Mouse (Mus musculus) midbrain, embryonic 13.5 days (tissue): Measurements from ENCODE around the gene Gpr108. TPM values are rescaled to one million over a fixed set of nuclear protein-coding genes. Genes with fewer than 3 reads are reported as not detected.
A peak's percentile ranks its signal among the peaks of the same experiment; 100 is the strongest.
"Not testable (repeated sequence)": the region's sequence is repeated elsewhere in the genome, so short reads cannot be mapped to it uniquely, and the experiment has no call there.

ENCODE experiments used
- ATAC-seq: fragments of 200-750 bp; cut with Nextera tagmentation; 2 replicates; pipeline ENCODE4 v1.8.0; 2017; ENCODE audit warnings: mild to moderate bottlenecking, moderate TSS enrichment, moderate library complexity
- H3K27ac ChIP-seq: fragments of 300-500 bp; sonication (generic); 2 replicates; pipeline ENCODE4 v1.5.1; 2015; ENCODE audit warnings: inconsistent platforms, mild to moderate bottlenecking, moderate library complexity
- H3K27me3 ChIP-seq: fragments of 300-500 bp; sonication (generic); 2 replicates; pipeline ENCODE4 v1.6.1; 2015; ENCODE audit warnings: mild to moderate bottlenecking, inconsistent platforms
- H3K36me3 ChIP-seq: fragments of 300-500 bp; sonication (generic); 2 replicates; pipeline ENCODE4 v1.6.1; 2015; ENCODE audit warnings: mild to moderate bottlenecking, inconsistent platforms
- H3K4me1 ChIP-seq: fragments of 300-500 bp; sonication (generic); replicated peaks from 2 replicates; pipeline ENCODE4 v1.6.1; 2015; ENCODE audit warnings: inconsistent platforms
- H3K4me2 ChIP-seq: fragments of 300-500 bp; sonication (generic); replicated peaks from 2 replicates; pipeline ENCODE4 v1.6.1; 2015; ENCODE audit warnings: moderate library complexity, mild to moderate bottlenecking, inconsistent platforms
- H3K4me3 ChIP-seq: fragments of 300-500 bp; sonication (generic); replicated peaks from 2 replicates; pipeline ENCODE4 v1.5.1; 2015; ENCODE audit warnings: mild to moderate bottlenecking, inconsistent platforms
- H3K9ac ChIP-seq: fragments of 300-500 bp; sonication (generic); replicated peaks from 2 replicates; pipeline ENCODE4 v1.6.1; 2015; ENCODE audit warnings: mild to moderate bottlenecking, inconsistent platforms
- H3K9me3 ChIP-seq: fragments of 300-500 bp; sonication (generic); 2 replicates; pipeline ENCODE4 v1.6.1; 2016; ENCODE audit warnings: mild to moderate bottlenecking, inconsistent platforms
- WGBS: fragments of 180-500 bp; shearing (Covaris S2); methylation state at CpG from one replicate; pipeline ENCODE4 v1.1.7; 2015; 5-methylcytosine and 5-hydroxymethylcytosine counted together
- polyA plus RNA-seq: library from polyadenylated mRNA; unstranded; fragments of >200 nt; fragmentation: Nextera tagmentation; extraction: Ambion mirVana; gene quantifications from 2 replicates; pipeline ENCODE4 v1.2.1, GENCODE M21; 2015

The Gpr108 gene
- polyA plus RNA-seq, 1 experiment from 2014 or later, result 20.6 TPM

DNA sequence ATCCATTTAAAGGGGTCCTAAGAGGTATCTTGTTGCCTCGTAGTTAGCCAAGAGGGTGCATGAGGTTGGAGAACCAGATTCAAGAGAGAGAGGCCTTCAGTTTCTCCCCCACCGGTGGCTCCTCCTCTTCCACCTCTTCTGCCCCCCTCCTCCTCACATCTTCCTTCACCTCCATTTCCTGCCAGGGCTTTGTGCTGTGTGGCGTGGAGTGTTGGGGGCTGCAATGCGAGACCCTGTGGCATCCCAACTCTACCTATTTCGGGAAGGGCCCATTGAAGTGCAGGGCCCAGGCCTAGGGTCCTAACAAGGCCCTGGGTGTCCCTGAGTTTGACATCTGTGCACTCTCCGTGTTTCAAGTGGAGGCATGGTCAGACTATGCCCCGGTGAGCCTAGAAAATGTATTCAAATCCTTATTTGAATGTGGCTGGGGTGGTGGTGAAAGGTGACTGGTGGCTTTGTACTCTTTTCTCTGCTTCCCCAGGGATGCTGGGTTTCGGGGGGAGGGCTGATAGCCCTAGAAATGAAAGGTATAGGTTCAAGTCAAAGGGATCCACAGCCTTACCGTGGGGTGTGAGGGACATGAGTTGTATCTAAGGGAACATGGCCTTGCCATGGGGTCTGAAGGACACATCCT is 31.5 kb upstream of the Gpr108 start:
- H3K4me3 ChIP-seq, result no peak overlapping the region
- no peak for ATAC-seq
- H3K9me3 ChIP-seq, result no peaks in the 10 kb centered on the region
- H3K36me3 ChIP-seq, result no peaks in the 10 kb centered on the region
- H3K9ac ChIP-seq, result no peak overlapping the region
- H3K27me3 ChIP-seq, result peaks cover 28% of the 10 kb centered on the region
- H3K4me1 ChIP-seq, result peaks cover 23% of the 10 kb centered on the region
- 61% methylated on average over 9 of the region's 9 CpGs for WGBS
- no peak overlapping the region for H3K27ac ChIP-seq
- H3K4me2 ChIP-seq, result no peak overlapping the region

DNA sequence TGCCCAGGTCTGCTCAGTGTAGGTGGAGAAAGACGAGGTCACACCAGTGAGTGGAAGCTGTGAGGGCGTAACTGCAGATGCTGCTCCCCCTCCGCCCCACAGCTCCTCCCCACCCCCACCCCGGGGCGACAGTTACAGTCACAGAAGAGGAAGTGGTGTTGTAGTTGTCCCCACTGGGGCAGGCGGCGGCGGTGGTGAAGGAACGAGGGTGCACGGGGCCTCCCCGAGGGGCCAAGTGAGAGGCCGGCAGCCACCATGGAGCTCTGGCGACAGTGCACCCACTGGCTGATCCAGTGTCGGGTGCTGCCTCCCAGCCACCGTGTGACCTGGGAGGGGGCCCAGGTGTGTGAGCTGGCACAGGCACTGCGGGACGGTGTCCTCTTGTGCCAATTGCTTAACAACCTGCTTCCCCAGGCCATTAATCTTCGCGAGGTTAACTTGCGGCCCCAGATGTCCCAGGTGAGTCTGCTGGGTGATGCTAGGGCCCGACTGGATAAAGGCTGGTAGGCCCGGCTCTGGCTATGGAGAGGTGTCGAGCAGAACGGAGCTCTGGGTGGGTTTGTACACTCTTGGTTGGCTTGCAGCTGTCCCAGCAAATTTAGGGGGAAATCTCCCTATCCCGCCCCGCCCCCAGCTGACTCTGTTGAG is 30.8 kb upstream of the Gpr108 start, which contains the start of gene Vav1:
Vav1 (plus strand) TSS at position 158 of the 648 bp plus-strand sequence.
- Histone ChIP-seq H3K36me3 (no peaks in the 10 kb centered on the region), H3K27ac (no peak within 1 kb of the TSS), H3K9me3 (no peaks in the 10 kb centered on the region), H3K27me3 (peaks cover 35% of the 10 kb centered on the region), H3K4me2 (no peak within 1 kb of the TSS), H3K4me1 (peaks cover 24% of the 10 kb centered on the region), H3K4me3 (no peak within 1 kb of the TSS), H3K9ac (no peak within 1 kb of the TSS)
- WGBS, result 73% methylated on average over 26 of the region's 26 CpGs
- ATAC-seq, result no peak

DNA sequence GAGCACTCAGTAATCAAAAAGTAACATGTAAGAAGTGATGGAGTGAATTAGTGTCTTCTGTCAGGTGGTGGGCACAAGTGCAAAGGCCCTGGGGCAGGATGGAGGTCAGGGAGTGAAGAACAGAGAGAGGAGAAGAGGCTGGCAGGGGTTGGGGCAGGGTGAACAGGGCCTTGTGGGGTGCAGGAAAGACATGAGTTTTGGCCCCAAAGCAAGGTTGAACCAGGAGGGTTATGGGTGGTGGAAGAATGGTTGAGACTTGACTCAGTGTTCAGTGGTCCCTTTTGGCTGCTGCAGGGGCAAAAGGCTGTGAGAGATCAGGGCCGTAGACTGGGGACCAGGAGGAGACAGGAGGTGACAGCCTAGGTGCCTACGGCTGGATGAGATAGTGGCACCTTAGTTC is 30.3 kb upstream of the Gpr108 start:
- Histone ChIP-seq H3K27ac (no peak overlapping the region), H3K9ac (no peak overlapping the region), H3K9me3 (no peaks in the 10 kb centered on the region), H3K27me3 (peaks cover 40% of the 10 kb centered on the region), H3K36me3 (no peaks in the 10 kb centered on the region), H3K4me2 (no peak overlapping the region), H3K4me1 (peaks cover 24% of the 10 kb centered on the region), H3K4me3 (no peak overlapping the region)
- no peak for ATAC-seq
- WGBS, result 83% methylated on average over 2 of the region's 2 CpGs

DNA sequence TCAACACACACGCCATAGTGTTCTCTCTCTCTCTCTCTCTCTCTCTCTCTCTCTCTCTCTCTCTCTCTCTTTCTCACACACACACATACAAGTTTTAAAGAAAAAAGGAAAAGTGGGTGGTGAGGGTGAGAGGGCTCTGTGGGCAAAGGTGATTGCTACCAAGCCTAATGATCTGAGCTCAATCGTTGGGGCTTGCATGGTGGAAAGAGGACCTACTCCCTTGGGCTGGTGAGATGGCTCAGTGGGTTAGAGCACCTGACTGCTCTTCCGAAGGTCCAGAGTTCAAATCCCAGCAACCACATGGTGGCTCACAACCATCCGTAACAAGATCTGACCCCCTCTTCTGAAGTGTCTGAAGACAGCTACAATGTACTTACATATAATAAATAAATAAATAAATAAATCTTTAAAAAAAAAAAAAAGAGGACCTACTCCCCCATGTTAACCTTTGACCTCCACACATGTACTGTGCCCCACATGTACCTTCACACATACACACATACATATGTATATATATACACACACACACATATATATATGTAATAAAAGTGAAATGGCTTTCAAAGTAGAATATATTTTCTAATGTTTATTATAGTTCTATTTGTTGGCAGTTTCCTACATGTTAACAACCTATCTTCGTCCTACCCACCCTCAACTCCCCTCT is 29.5 kb upstream of the Gpr108 start:
- not testable (repeated sequence) for H3K4me3 ChIP-seq, H3K27ac ChIP-seq, H3K9ac ChIP-seq, H3K36me3 ChIP-seq, ATAC-seq, H3K4me2 ChIP-seq, H3K9me3 ChIP-seq
- peaks cover 24% of the 10 kb centered on the region for H3K4me1 ChIP-seq
- 84% methylated on average over 4 of the region's 5 CpGs for WGBS
- H3K27me3 ChIP-seq, result peaks cover 48% of the 10 kb centered on the region

DNA sequence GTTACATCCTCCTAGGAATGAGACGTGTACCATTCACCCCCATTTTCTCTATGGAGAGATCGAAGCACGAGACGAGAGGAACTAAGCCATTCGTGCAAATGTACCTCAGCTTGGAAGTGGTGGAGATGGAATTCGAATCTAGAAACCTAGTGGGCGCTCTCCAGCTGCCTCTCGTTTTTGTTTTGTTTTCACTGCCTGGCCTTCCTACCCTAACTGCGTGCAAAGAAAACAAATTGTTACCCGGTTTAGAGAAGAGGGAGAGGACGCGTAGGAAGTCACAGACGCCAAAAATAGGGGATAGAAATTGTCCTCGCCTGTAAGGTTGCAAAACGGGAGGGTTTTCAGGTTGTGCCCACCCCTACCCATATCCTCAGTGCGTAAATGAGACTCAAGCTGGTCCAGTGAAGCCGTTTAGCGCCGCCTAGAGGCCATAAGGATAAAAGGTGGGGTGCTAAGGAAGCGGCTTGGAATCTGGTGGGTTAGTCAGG is 28.4 kb upstream of the Gpr108 start:
- H3K4me2 ChIP-seq, result peak overlapping the region; percentile 64
- ATAC-seq, result peak; percentile 74
- no peaks in the 10 kb centered on the region for H3K36me3 ChIP-seq
- peaks cover 24% of the 10 kb centered on the region for H3K4me1 ChIP-seq
- H3K9me3 ChIP-seq, result no peaks in the 10 kb centered on the region
- H3K4me3 ChIP-seq, result peak overlapping the region; percentile 42
- WGBS, result under 1% methylated on average over 20 of the region's 20 CpGs
- H3K9ac ChIP-seq, result peak overlapping the region; percentile 34; the same call in 1 of the 2 replicates
- H3K27ac ChIP-seq, result no peak overlapping the region
- peaks cover 57% of the 10 kb centered on the region for H3K27me3 ChIP-seq

DNA sequence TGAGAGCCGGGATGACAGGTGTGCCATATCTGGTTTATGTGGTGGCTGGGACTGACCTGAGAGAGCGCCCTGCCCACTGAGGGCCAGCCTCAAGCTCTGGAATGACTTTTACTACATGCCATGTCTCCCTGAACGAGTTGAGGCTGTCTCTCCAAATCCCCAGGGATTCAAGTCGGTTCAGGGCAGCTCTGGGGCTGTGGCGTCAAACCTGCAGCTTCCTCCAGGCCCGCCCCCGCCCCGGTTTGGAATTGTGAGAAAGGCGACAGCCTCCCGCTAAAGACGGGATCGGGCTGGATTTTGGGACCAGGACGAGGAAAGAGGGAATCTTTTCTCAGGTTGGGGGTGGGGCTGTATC is 27.7 kb upstream of the Gpr108 start:
- Histone ChIP-seq H3K36me3 (no peaks in the 10 kb centered on the region), H3K4me2 (peak overlapping the region; percentile 64), H3K9me3 (no peaks in the 10 kb centered on the region), H3K27me3 (peaks cover 58% of the 10 kb centered on the region), H3K4me1 (peaks cover 24% of the 10 kb centered on the region), H3K4me3 (peak overlapping the region; percentile 42), H3K9ac (peak overlapping the region; percentile 34; the same call in 1 of the 2 replicates), H3K27ac (no peak overlapping the region)
- 4% methylated on average over 13 of the region's 13 CpGs for WGBS
- peak; percentile 27 for ATAC-seq

DNA sequence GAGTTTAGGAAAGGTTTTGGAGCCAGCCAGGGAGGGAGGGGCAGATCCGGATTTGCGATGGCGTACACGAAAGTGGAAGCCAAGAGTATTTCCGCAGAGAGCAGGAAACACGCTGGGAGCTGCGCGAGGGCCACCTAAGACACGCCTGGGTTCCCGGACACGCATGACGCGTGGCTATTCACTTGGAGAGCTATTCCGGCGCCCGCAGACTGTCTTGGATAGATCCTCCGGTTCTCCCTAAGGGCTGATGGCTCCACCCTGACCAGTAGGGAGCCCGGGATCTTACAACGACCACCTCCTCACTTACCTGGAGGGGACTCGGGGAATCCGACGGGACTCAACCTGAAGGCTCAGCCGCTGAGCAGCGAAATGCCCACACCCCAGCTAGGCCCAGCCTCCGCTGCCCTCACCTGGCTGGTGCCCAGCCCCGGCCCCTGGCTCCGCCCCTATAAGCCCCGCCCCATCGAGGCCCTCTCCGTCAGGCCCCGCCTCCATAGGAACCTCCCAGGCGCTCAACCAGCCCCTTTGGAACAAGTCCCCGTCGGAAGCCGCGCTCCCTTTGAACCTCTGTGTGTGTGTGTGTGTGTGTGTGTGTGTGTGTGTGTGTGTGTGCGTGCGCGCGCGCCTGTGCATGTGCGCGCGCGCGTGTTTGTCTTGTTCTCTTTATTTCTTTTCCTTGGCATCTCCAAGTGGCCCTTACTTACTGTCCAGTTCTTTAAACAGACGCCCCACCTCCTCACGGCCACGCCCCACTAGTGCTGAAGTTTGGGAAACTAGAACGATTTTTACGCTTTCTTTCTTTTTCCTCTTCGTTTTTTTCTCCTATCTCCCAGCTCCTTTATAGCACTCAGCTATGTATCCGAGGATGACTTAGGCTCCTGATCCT is 27.1 kb upstream of the Gpr108 start:
- under 1% methylated on average over 53 of the region's 53 CpGs for WGBS
- Histone ChIP-seq H3K4me1 (peaks cover 24% of the 10 kb centered on the region), H3K36me3 (no peaks in the 10 kb centered on the region), H3K27ac (no peak overlapping the region), H3K4me2 (peak overlapping the region; percentile 64), H3K4me3 (peak overlapping the region; percentile 42), H3K9ac (peak overlapping the region; percentile 11; the same call in 1 of the 2 replicates), H3K9me3 (no peaks in the 10 kb centered on the region), H3K27me3 (peaks cover 55% of the 10 kb centered on the region)
- peak; percentile 67 for ATAC-seq

DNA sequence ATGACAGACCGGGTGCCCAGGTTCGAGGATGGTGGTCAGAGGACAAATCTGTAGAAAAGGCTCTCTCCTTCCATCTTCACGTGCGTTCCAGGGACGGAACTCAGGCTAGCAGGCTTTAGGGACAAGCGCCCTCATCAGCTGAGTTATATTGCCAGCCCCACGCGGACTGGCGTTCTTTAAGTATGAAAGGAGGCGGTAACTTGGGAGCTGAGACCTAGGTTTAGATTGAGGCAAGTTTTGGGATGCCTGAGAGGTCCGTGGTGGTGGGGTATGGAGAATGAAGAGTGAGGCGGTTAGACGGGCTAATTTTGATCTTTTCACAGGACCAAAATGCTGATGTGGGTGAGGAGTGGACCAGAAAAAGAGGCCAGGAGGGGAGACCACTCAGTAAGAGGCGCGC is 26.4 kb upstream of the Gpr108 start:
- no peak overlapping the region for H3K27ac ChIP-seq
- peaks cover 55% of the 10 kb centered on the region for H3K27me3 ChIP-seq
- H3K4me3 ChIP-seq, result peak overlapping the region; percentile 42
- H3K4me2 ChIP-seq, result peak overlapping the region; percentile 64
- H3K36me3 ChIP-seq, result no peaks in the 10 kb centered on the region
- no peak for ATAC-seq
- H3K9me3 ChIP-seq, result no peaks in the 10 kb centered on the region
- no peak overlapping the region; the same call in 1 of the 2 replicates for H3K9ac ChIP-seq
- H3K4me1 ChIP-seq, result peaks cover 24% of the 10 kb centered on the region
- 5% methylated on average over 15 of the region's 15 CpGs for WGBS

DNA sequence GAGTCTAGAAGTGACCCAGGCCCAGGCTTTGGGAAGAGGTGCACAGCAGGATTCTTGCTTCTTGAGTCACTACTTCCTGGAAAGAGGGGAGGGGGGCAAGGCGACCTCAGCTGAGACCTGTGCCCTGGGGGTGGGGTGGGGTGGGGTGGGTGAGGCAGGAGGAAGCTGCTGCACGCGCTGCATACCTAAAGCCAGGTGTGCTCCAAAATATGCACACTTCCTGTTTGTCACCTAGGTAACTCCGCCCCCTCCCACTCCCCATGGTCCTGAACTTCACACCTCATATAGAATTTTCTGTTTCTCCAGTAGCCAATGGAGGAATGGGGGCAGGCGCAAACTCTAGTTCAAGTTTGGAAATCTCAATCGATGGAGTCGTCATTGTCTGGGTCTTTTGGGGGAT is 25.6 kb upstream of the Gpr108 start:
- Histone ChIP-seq H3K27ac (no peak overlapping the region), H3K9ac (no peak overlapping the region), H3K4me1 (peaks cover 24% of the 10 kb centered on the region), H3K4me3 (no peak overlapping the region), H3K27me3 (peaks cover 53% of the 10 kb centered on the region), H3K4me2 (no peak overlapping the region), H3K36me3 (no peaks in the 10 kb centered on the region), H3K9me3 (no peaks in the 10 kb centered on the region)
- ATAC-seq, result no peak
- 44% methylated on average over 7 of the region's 7 CpGs for WGBS

DNA sequence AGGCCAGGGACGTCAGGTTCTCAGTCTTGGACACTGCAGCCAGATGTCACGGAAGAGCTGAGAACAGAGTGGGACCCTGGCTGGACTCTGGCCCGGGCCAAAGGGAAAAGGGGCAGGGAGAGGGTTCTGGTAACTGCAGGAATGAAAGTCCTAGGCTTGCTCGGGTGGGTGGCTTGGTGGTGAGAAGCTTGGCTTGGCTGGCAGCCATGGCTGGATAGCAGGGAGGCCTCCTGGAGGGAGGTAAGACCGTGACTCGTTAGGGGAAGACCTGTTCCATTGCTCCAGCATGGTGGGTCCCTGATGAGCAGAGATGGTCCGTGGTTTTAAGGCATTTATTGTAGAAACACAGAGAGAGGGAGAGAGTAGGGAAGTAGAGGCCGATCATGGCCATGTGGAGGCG is 23.1 kb upstream of the Gpr108 start:
- Histone ChIP-seq H3K9ac (no peak overlapping the region), H3K4me2 (no peak overlapping the region), H3K36me3 (no peaks in the 10 kb centered on the region), H3K4me3 (no peak overlapping the region), H3K27me3 (peaks cover 45% of the 10 kb centered on the region), H3K4me1 (peaks cover 17% of the 10 kb centered on the region), H3K9me3 (no peaks in the 10 kb centered on the region), H3K27ac (no peak overlapping the region)
- 68% methylated on average over 9 of the region's 9 CpGs for WGBS
- ATAC-seq, result no peak

DNA sequence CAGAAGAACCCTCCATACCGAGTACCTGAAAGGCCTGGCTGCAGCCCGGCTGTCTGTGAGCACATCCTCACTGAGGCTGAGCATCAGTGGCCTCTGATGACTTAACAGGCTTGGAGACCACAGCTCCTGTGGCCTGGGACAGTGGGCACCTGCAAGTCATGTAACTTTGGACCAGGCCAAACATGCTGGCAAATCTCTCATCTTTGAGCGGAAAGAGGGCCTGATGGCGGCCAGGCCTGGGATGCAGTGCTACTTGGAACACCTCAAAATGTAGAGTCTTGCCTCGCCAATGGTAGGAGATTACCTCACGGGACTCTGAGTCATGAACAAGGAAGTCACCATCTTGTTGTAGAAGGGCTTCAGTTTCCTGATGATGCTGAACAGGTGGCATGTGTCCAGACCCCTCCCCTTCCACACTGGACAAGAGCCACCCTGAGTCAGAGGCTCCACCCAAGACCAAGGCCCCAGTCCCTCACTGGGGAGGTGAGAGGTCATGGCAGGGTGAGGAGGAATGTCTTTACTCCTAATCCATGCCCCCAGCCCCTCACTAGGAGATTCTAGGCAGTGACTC is 19.4 kb upstream of the Gpr108 start:
- Histone ChIP-seq H3K4me2 (no peak overlapping the region), H3K9ac (no peak overlapping the region), H3K9me3 (no peaks in the 10 kb centered on the region), H3K4me1 (no peaks in the 10 kb centered on the region), H3K36me3 (peaks cover 14% of the 10 kb centered on the region), H3K4me3 (no peak overlapping the region), H3K27ac (no peak overlapping the region), H3K27me3 (peaks cover 9% of the 10 kb centered on the region)
- 88% methylated on average over 6 of the region's 6 CpGs for WGBS
- no peak for ATAC-seq
